Mouse (Mus musculus) heart, postnatal 25 days (tissue): ENCODE results near the gene Cdh7. TPM values are rescaled to one million over a fixed set of nuclear protein-coding genes. Genes with fewer than 3 reads are reported as not detected.
"Not testable (repeated sequence)": the region's sequence is repeated elsewhere in the genome, so short reads cannot be mapped to it uniquely, and the experiment has no call there.

ENCODE experiments used
- DNase-seq: peaks from one replicate; pipeline ENCODE4 v3.0.0; 2022; ENCODE audit warnings: low spot score
- intact Hi-C: fragments of 180-260 bp; cut with DNase I; formaldehyde crosslinking; loops from one replicate; pipeline ENCODE4 v1.15.1; 2025
- total RNA-seq, 2 experiments: library from RNA; stranded (reverse); gene quantifications; 2 replicates each; pipeline ENCODE4 v1.2.3; 2021

Cdh7 gene
- not detected for total RNA-seq

DNA sequence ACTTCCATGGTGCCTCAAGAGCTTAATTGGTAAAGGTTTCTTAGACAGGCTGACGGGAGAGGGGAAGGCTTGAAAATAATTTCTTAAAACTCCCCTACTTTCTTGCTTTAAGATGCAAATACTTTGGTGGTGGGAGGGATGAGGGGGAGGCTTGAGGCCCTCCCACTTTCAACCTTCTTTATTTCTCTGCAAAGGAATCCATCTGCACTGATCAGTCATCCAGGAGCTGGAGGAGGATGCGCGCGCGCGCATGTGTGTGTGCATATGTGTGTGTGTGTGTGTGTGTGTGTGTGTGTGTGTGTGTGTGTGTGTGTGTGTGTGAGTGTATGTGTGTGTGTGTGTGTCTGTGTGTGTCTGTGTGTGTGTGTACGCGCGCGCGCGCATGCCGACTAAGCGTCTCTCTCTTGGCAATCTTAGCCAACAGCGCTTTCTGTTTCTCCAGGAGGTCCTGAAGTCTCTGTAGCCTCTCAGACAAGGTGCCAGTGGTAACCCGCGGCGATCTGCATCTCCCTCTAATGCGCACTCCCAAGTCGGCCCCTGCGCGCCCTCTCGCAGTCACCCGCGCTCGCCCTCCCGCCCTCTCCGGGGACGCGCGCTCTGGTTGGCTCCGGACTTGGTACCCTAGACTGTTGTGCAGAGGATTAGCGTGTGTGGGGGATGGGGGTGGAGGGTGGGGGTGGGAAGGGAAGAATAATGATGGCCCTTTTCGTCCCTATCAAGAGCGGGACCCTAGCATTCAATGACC is at the start of gene Cdh7:
TSS of gene Cdh7 (plus strand) at position 368 of the 745 bp plus-strand sequence.
- no peak for DNase-seq
- intact Hi-C loops = no loop called here

DNA sequence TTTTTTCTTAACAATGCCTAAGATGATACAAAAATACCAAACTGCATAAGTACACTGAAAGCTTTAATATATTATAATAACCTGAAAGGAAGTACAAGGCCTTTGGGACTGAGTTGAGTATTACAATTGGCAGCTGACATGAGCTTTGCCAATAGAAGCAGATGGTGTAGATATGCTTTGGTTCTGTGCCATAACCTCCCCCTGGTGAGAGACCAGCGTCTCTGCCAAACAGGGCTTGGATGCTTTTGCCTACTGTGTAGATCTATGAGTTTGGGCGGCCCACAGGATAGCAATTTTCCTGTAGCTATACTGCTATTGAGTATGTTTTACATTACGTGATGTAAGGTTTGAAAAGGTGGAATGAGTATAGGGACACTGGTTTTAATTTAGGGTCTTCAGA is 49.6 kb upstream of the Cdh7 start:
- no peak for DNase-seq
- intact Hi-C loops = no loop called here

DNA sequence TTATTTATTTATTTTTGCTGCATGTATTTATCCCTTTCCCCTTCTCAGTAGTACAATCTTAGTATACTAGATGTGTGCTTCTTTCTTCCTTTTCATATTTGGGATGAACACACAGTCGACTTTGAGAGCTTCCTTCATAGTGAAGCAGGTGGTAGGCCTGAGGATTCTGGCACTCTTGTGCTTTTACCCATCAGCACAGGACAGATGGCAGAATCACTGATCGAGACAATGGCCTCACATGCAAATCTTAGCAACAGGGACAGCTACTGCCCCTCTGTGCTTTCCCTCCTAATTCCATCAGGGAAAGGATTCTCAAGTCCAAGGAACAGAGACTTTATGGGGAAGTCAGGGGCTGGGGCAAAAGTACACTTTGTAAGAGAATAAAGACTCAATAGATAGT is 33.7 kb upstream of the Cdh7 start:
- intact Hi-C loops = no loop called here
- DNase-seq = no peak

DNA sequence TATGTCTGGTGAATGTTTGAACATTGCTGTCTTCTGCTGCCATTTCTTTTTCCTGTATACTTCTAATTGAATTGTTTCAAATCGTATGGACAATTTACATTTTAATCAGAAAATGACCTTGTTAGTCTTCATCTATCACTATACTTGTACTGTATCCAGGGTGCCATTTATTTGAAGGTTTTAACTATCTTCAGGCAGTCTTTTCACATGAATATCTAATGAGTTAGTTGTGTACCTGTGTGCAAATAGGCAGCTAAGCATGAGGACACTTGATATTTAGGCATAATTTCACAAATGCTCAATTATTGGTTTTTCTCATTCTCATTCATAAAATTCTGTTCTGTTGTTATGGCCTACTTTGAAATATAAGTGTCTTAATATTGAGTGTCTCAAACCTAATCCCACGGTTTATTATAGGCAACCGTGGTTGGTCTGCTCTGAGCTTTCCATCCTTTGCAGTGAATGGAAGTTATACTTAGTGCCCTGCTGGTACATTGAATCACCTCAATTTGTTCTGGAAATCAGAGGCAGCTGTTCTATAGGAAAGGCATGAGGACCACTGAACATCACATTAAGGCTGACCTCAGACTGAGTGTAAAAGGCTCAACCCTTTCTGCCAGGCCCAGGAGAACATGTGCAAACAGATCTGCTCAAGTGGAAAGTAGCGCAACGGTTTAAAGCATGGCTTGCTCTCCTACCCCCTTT is 10.4 kb upstream of the Cdh7 start:
- intact Hi-C loops = no loop called here
- no peak for DNase-seq

DNA sequence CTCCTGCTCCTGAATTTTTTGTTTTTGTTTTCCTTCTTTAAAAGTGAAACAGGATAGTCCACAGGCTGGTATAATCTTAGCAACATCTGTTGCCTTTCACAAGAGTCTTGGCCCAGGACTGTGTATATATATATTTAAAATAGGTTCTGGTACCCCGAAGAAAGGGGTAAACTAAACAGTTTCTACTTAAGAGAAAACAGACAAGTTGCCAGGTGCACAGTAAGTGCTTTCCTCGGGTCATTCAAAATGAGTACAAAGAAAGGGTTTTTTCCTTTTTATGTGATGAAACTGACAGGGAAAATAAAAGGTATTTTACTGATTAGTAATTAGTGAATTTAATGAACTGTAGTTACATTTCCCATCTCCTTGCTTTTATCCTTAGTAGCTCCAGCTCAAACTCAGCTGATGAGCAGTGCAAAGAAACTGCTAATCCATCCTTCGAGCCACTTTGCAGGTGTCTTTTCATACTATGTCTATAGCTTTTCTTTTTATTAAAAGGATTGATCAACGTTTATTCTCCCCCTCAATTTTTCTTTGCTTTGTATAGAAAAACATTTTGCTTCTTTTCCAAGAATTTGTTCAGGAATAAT is 9.7 kb upstream of the Cdh7 start:
- intact Hi-C loops = no loop called here
- no peak for DNase-seq

DNA sequence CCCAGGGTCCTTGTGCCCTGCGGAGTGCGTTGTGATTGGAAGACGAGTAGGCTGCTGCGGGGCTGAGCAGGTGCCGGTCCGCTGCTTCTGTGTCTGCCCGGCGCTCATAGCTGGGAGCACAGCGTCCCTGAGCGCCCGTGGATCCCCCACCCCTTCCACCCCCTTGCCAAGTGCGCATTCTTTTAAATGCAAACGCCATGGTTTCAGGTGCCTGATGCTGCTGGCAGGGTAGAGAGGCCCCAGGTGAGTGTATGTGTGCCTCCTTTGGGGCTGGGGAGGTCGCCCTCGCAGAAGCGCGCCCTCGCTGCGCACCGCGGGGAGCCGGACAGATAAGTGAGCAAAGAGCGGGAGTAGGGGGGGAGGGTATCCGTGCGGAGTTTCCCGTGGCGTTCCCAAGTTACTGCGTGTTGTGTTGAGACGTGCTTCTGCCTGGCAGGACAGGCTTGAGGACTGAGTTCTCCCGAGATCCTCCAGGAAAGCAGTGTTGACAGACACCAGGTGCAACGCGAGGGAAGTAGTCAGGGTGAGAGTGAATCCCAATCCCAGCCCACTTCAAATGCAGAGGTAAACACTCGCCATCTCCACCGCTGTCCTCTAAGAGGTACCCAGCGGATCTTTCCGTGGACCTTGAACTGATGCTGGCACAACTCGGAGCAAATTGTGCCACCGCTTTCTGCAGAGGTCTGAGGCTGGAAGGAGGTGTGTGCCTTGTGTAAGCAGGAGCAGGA is 742 bp downstream of the Cdh7 start:
- DNase-seq = no peak
- intact Hi-C loops = no loop called here

DNA sequence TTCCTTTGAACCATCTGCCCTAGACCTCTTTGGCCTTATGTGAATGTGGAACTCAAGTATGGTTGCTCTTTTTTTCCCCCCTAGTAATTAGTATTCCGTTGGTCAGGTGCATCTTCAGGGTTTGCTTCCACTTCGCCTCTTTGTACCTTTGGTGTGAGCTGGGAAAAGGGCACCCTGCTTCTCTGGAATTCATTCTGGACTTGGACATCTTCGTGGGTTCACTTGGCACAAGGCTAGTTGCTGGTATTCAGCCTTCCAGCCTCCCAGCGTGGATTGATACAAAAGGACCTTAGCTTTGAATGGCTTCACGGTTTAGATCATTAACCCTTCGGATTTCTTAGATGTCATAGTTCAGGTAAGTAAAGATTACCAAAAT is 1.3 kb downstream of the Cdh7 start:
- intact Hi-C loops = no loop called here
- no peak for DNase-seq

DNA sequence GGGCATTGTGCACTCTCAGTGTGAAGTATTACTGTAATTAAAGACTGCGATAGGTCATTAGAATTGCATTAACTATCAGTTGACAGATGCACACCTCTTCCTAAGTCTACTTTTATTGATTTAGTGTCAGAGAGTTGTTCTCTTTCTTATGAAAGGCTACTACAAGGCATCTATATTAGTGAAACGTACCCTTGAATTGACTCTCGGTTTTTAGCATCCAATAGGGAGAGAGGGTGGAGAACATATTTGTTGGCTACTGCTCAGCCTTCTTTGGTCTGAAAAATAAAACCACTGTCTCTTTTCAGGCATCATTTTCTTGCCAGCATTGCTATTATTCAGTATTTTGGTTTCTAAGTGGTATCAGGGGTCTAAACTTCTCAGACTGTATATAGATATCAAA is 2.5 kb downstream of the Cdh7 start:
- no peak for DNase-seq
- intact Hi-C loops = no loop called here

DNA sequence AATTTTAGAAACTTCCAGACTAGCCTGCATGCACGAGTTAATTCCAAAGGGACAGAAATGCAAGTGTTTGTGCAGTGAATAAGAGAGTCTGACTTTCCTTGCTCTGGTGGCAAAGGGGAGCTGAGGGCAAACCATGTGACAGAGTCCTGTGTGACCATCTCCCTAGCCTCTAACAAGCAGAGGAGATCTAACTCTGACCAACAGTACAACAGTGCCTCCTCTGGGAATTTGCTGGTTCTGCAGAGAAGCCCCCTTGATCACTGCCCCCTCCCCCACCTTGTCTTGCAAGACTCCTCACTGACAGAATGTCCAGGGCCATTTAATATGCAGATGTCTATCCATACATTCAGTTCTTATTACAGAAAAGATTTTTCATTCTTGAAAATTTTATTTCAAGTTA is 3.2 kb downstream of the Cdh7 start:
- intact Hi-C loops = no loop called here
- DNase-seq = no peak

DNA sequence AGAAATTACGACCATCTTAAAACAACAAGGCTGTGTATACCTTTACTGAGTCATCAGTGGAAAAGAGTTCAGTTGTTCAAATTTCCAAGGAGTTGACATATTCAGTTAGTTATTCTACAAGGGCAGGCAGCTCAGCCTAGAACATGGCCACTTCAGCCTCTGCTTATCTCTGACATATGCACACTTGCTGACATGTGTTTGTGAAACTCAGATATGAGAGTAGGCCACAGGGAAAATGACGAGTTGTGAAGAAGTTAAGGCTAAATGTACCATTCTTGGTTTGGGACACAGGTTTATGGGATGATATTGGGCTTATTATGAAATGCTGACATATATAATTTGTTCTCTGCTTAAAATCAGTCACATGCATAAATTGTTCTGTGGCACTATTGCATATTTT is 7.3 kb downstream of the Cdh7 start:
- intact Hi-C loops = no loop called here

DNA sequence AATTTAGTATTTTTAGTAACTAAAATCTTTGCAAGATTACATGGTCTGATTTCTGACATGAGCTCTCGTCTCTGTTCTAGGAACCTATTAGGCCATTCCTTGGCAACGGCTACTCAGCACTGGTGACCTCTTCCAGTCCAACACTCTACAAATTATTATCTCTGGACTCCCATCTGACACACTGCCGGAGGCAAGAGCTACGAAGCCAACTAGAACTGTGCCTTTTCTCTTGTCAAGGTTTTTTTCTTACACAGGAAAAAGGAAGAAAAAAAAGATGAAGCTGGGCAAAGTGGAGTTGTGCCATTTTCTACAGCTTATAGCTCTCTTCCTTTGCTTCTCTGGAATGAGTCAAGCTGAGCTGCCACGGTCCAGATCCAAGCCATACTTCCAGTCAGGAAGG is 11.7 kb downstream of the Cdh7 start:
- no peak for DNase-seq
- intact Hi-C loops = no loop called here

More for the DNA sequence above, 7.3 kb downstream of the Cdh7 start:
- DNase-seq = no peak

DNA sequence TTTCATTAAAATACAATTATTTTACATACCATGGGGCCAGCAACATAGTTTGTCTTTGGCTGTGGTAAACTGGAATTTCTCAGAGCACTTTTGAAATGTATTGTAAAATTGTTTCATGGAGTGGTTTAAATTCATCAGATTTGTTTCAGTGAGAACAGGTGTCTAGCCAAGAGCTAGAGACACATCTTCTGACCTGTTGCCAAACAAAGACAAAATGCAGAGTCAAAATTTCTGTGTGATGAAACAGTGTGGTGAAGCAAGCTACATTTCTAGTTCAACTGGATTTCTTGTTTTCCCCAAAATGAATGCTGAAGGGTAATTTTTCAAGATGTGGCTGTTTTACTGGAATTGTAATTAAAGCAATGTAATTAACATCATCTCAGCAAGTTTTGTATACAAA is 22.2 kb downstream of the Cdh7 start:
- intact Hi-C loops = no loop called here
- no peak for DNase-seq

DNA sequence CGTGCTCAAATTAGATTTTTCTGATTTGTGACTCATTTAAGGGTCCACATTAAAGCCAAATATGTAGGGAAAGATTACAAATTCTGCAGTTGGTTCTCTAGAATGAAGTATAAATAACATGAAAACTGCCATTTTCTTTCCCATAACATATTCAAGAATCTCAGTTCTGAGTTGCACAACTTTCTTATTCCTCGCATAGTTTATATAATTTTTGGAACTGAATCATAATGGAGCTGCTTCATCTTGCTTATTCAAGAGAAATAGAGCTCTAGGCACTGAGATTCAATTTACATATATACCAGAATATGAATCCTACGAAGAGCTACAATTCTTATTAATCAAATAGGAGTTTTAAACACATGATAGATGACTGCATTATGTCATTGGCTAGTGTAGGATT is 22.8 kb downstream of the Cdh7 start:
- no peak for DNase-seq
- intact Hi-C loops = no loop called here

DNA sequence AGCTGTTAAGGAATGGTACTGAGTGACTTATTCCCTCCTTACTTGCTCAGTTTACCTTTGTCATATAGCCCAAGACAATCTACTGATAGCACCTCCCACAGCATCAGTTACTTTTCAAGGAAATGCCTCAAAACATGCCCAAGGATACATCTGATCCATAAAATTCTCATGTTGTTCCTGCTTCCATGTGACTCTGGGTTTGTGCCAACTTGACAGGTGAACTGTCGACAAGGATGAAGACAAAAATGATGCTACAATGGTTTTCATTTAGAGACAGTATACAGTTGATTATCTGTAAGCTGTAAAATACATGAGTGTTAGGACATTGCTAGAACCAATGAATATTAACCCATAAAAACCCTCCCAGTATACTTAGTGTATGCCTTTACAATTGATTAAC is 29.9 kb downstream of the Cdh7 start:
- intact Hi-C loops = no loop called here
- DNase-seq = no peak

DNA sequence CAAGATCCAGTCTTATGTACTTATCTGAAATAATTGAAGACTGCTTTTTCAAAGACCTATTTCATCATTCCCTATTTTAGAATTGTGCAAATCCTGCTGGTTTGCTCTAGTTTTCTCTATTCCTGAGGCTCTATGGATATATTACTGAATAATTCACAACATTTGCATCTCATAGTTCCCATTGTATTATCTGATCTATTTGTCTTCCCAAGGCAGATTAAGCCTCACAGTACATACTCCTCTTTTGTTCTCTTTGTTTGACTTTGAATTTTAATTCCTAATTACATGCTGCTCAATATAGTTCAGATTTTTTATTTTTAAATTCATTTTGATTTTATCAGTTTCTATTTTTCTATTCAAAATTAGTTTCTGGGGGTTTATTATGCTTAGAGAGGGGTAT is 74.1 kb downstream of the Cdh7 start:
- intact Hi-C loops = no loop called here
- DNase-seq = no peak

DNA sequence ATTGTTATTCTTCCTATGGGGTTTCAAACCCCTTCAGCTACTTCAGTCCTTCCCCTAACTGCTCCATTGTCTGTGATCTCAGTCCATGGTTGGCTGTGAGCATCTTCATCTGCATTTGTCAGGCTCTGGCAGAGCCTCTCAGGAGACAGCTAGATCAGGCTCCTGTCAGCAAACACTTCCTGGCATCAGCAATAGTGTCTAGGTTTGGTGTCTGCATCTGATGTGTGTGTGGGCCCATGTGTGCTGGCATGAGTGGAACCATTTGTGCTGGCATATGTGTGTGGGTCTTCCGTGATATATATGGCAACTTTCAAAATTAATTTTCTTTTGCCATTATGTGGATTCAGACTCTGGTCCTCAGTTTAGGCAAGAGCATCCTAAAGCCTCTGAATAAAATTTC is 85.2 kb downstream of the Cdh7 start:
- intact Hi-C loops = no loop called here
- DNase-seq = no peak

DNA sequence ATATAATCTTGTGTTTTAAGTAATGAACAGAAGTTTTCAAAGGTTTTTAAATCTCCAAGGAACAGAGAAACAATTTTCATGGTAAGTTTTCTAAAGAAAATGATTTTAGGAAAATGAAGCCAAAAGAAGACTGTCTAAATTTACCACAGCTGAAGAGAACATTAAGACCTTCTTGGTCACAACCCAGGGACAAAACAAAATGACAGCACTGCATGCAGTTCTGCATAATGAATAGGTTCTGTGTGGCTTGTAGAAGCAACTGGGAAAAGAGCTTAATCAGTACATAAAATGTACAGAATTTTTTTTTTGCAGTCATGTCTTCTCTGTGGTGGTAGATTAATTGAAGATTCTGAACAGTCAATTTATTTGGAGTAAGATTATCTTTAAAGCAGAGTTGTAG is 96.2 kb downstream of the Cdh7 start:
- intact Hi-C loops = no loop called here

DNA sequence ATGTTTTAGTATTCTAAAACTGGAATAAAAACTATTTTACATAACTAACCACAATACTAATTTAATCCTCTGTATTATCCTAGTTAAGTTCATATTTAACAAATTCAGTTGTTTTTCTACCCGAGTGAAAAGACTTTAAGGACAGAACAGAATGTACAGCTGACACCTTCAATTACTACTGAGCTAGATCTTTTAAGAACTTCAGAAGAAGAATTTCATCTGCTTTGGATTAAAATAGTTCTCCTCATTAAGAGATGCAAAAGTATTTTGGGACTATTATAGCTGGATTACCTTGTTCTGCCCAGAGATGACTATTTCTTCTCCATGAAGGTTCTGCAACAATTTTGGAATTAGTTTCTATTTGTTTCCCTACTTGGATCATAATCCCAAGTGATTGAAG is 135.8 kb downstream of the Cdh7 start:
- DNase-seq = no peak
- intact Hi-C loops = no loop called here

More for the DNA sequence above, 96.2 kb downstream of the Cdh7 start:
- no peak for DNase-seq

DNA sequence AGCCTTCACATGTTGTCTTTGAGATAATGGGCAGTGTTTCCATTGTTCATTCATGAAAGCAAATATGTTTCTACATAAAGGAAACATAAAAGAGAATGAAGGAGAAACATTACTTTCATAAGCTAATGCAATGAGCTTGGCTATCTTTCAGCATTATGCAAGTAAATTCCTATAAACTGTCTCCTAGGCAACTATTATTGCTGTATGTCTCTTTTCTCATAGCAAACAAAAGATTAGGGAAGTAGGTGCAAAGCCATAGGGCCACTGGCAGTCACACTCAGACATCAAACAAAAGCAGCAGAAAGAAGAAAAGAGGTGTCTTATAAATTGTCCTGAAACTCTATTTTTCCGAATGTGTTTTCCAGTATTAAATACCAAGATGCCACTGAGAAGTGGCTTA is 136.6 kb downstream of the Cdh7 start:
- intact Hi-C loops = no loop called here
- no peak for DNase-seq

DNA sequence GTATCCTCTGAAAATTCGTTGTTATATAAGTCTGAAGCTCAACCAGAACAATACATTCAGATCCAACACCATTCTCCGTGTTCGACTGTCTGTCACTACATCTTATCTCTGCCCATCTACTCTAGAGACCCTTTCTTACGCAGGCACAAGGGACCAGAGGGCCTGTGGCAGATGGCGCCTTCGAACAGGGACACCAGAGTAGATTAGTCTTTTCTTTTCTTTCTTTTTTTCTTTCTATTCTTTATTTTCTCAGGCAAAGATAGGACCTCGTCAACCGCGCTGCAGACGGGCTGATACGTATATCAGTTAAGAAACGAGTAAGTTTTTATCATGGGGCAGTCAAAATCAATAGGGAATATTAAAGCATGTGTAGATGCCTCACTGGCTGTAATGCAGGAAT is 189.2 kb downstream of the Cdh7 start:
- DNase-seq, intact Hi-C loops: not testable (repeated sequence)
